Mouse (Mus musculus) liver, embryonic 16.5 days (tissue): Measurements from ENCODE around the gene Comtd1. TPM values are rescaled to one million over a fixed set of nuclear protein-coding genes. Genes with fewer than 3 reads are reported as not detected.

ENCODE experiments used
- ATAC-seq: fragments of 200-750 bp; cut with Nextera tagmentation; 2 replicates; pipeline ENCODE4 v1.8.0; 2017; ENCODE audit warnings: low read depth, mild to moderate bottlenecking, moderate number of reproducible peaks, moderate library complexity
- H3K27ac ChIP-seq: fragments of 300-500 bp; sonication (generic); 2 replicates; pipeline ENCODE4 v1.5.1; 2014; ENCODE audit warnings: mild to moderate bottlenecking, low read length
- H3K27me3 ChIP-seq: fragments of 300-500 bp; sonication (generic); 2 replicates; pipeline ENCODE4 v1.6.1; 2014; ENCODE audit warnings: low read depth, low read length, mixed read lengths; ENCODE audit not compliant: control insufficient read depth, insufficient read depth
- H3K36me3 ChIP-seq: fragments of 300-500 bp; sonication (generic); 2 replicates; pipeline ENCODE4 v1.6.1; 2014; ENCODE audit warnings: mild to moderate bottlenecking; ENCODE audit not compliant: control insufficient read depth, insufficient read depth
- H3K4me1 ChIP-seq: fragments of 300-500 bp; sonication (generic); 2 replicates; pipeline ENCODE4 v1.6.1; 2014; ENCODE audit warnings: low read depth, low read length, mixed read lengths; ENCODE audit not compliant: control insufficient read depth
- H3K4me2 ChIP-seq: fragments of 300-500 bp; sonication (generic); 2 replicates; pipeline ENCODE4 v1.6.1; 2014; ENCODE audit warnings: low read depth, low read length, mixed read lengths
- H3K4me3 ChIP-seq: fragments of 300-500 bp; sonication (generic); 2 replicates; pipeline ENCODE4 v1.5.1; 2014; ENCODE audit warnings: low read depth, mild to moderate bottlenecking, low read length
- H3K9ac ChIP-seq: fragments of 300-500 bp; sonication (generic); 2 replicates; pipeline ENCODE4 v1.6.1; 2014; ENCODE audit warnings: low read depth, low read length
- H3K9me3 ChIP-seq: fragments of 300-500 bp; sonication (generic); replicated peaks from 2 replicates; pipeline ENCODE4 v1.6.1; 2016; ENCODE audit warnings: low read length; ENCODE audit not compliant: control insufficient read depth
- WGBS: fragments of 180-500 bp; shearing (Covaris S2); extraction: QIAGEN DNeasy Blood & Tissue Kit; methylation state at CpG from one replicate; pipeline ENCODE4 v1.1.7; 2014; ENCODE audit not compliant: insufficient replicate concordance; 5-methylcytosine and 5-hydroxymethylcytosine counted together
- polyA plus RNA-seq: library from polyadenylated mRNA; unstranded; fragments of >200 nt; fragmentation: Nextera tagmentation; extraction: Ambion mirVana; gene quantifications from 2 replicates; pipeline ENCODE4 v1.2.1, GENCODE M21; 2015

The Comtd1 gene
- polyA plus RNA-seq, 1 experiment from 2014 or later = 15.8 TPM

DNA sequence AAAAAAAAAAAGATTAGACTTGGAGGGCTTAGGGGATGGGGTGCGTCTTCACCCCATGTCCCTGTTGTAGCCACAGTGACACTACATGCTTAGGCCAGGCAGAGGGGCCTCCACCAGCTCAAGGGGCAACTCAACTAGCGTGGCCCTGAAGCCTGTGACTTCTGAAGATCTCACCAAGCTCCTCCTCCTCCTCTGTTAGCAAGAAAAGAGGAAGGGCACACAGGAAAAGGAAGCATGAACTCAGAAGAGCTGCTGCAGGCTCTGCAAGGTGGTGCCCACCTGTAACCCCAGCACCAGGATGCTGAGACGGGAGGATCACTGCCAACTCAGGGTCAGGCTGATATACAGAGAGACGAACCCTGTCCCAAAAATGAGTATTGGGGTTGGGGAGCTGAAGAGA is 37.5 kb downstream of the Comtd1 start:
- no peaks in the 10 kb centered on the region for H3K27me3 ChIP-seq
- peaks cover 19% of the 10 kb centered on the region for H3K4me1 ChIP-seq

DNA sequence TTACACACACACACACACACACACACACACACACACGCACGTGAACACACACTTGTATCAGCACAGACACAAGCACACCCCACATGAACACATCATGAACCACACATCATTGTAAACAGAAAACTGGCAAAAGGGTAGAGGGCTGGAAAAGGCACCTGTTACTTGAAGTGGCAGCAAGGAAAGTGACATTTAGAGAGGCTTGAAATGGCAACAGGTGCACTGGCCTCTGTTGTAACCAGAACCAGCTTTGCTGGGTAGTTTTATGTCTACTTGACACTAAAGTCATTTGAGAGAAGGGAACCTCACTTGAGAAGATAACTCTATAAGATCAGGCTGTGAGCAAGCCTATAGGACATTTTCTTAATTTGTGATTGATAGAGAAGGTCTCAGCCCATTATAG is 39.4 kb downstream of the Comtd1 start:
- ATAC-seq = no peak
- H3K9me3 ChIP-seq = no peaks in the 10 kb centered on the region
- no peak overlapping the region for H3K9ac ChIP-seq
- H3K27me3 ChIP-seq = no peaks in the 10 kb centered on the region
- H3K4me1 ChIP-seq = peaks cover 20% of the 10 kb centered on the region
- H3K4me3 ChIP-seq = no peak overlapping the region
- no peak overlapping the region for H3K27ac ChIP-seq
- no peak overlapping the region for H3K4me2 ChIP-seq
- H3K36me3 ChIP-seq = no peaks in the 10 kb centered on the region
- 64% methylated on average over 2 of the region's 2 CpGs for WGBS

More for the DNA sequence above, 37.5 kb downstream of the Comtd1 start:
- Histone ChIP-seq H3K4me3 (no peak overlapping the region), H3K36me3 (no peaks in the 10 kb centered on the region), H3K9ac (no peak overlapping the region), H3K27ac (0 out of 2 replicates have a peak overlapping the region, but pooled peaks have one; percentile 5), H3K9me3 (no peaks in the 10 kb centered on the region), H3K4me2 (no peak overlapping the region)
- WGBS = 49% methylated on average over 4 of the region's 4 CpGs
- no peak for ATAC-seq

DNA sequence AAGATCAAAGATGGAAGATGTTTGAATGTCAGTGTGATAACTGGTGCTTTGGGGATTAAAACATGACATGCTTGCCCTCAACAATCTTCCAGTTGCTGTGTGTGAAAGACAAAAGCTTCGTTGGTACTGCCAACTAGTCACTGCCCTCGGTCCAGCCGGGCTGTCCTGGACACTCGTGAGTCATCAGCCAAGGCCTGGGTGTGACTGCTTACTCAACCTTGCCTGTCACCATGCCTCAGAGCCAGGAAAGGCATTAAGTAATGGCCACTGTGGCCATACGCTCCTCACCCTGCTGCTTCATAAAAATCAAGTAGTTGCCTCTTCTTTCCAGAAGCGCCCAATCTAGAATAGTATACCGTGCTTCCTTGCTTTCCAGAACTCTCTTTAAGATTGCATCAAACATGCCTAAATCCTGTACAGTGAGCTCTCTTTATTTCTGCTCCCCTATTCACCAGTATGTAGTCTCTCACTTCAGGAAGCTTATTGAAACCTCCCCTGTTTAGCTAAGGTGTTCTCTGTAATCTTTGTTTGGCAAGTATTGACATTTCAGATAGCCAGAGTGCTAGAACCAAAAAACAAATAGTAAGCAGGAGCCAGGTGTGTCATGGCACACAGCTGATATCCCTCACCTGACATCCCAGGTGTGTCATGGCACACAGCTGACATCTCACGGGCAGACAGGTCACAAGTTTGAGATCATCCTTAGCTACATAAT is 40.4 kb downstream of the Comtd1 start:
- WGBS = 70% methylated on average over 8 of the region's 8 CpGs
- Histone ChIP-seq H3K4me2 (no peak overlapping the region), H3K9ac (no peak overlapping the region), H3K27me3 (no peaks in the 10 kb centered on the region), H3K4me1 (peaks cover 13% of the 10 kb centered on the region), H3K36me3 (no peaks in the 10 kb centered on the region), H3K27ac (no peak overlapping the region), H3K4me3 (no peak overlapping the region), H3K9me3 (no peaks in the 10 kb centered on the region)
- ATAC-seq = no peak

DNA sequence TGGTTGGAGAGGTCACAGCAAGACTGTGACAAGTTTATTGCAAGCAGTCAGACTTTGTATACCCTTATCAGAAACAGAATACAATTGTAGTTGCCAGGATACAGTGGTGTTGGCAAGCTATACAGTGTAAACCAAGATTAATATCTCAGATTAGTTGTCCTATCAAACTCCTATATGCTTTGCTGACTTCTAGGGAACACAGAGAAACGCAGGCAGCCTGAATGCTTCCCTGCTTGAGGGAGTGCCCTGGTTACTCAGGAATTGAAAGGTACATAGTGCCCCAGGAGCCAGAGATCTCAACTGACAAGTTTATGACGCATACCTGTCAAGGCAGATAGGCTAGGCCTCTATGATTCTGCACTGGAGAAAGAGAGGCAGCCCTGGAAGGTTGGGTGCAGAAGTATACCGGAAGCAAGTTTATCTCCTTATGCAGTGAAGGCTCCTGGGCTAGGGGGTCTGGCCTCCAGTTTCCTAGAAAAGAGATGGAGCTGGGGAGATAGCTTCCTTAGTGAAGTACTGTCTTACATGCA is 42.1 kb downstream of the Comtd1 start:
- H3K9me3 ChIP-seq = no peaks in the 10 kb centered on the region
- H3K27me3 ChIP-seq = no peaks in the 10 kb centered on the region
- H3K4me3 ChIP-seq = no peak overlapping the region
- WGBS = 22% methylated on average over 3 of the region's 3 CpGs
- H3K36me3 ChIP-seq = no peaks in the 10 kb centered on the region
- H3K4me2 ChIP-seq = no peak overlapping the region
- no peak overlapping the region; the same call in 1 of the 2 replicates for H3K27ac ChIP-seq
- peaks cover 8% of the 10 kb centered on the region for H3K4me1 ChIP-seq
- H3K9ac ChIP-seq = peak overlapping the region; percentile 8; the same call in 1 of the 2 replicates
- peak; percentile 24; the same call in 1 of the 2 replicates for ATAC-seq

DNA sequence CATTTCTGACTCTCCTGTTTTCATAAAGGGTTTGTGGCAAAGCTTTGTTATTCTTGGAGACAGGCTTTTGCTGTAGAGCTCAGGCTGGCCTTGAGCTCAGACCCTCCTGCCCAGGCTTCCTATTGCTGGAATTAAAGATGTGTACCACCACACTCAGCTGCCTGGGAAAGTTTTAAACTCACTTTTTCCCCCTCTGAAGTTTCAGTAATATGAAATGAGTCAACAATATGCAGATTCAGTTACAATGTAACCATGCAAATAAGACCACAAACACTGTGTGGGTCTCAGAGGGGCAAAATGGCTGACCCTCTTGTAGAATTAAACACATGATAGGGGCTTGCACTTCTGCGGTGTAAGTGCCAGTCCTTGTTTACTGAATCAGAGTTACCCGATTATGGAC is 42.6 kb downstream of the Comtd1 start:
- Histone ChIP-seq H3K4me2 (no peak overlapping the region), H3K27ac (no peak overlapping the region), H3K9ac (no peak overlapping the region), H3K9me3 (no peaks in the 10 kb centered on the region), H3K4me1 (peaks cover 8% of the 10 kb centered on the region), H3K36me3 (no peaks in the 10 kb centered on the region), H3K27me3 (no peaks in the 10 kb centered on the region), H3K4me3 (no peak overlapping the region)
- no peak for ATAC-seq
- 62% methylated on average over 2 of the region's 2 CpGs for WGBS

DNA sequence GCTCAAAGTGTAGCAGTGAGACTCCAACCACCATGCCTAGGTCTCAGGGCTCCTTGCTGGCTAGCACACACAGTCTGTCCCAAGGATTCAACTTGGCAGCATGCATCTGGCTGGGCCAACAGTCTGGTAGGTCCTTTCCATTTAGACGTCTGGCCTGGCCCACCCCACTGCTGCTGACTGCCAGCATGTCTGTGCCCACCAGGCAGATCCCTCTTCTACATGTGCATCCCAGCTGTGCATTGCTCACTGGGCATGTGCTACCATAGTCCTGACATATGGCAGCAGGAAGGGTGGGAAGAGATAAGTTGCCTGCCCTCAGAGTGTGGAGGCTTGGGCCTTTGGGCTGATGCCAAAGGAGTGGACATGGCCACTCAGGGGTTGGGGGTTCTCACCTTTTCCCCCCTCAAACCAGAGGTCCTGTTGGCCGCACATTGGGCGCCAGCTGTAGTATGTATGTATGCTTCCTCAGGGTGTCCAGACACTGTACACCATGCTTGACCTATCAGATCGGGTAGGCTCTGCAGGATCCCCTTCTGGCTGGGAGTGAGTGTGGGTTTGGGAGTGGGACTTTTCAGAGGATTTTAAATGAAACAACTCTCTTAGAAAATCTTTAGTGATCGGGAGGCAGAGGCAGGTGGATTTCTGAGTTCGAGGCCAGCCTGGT is 46.1 kb downstream of the Comtd1 start:
- Histone ChIP-seq H3K36me3 (no peaks in the 10 kb centered on the region), H3K27me3 (no peaks in the 10 kb centered on the region), H3K27ac (no peak overlapping the region), H3K4me3 (no peak overlapping the region), H3K9me3 (no peaks in the 10 kb centered on the region), H3K4me1 (peaks cover 8% of the 10 kb centered on the region), H3K4me2 (no peak overlapping the region), H3K9ac (no peak overlapping the region)
- WGBS = 78% methylated on average over 6 of the region's 6 CpGs
- no peak for ATAC-seq

DNA sequence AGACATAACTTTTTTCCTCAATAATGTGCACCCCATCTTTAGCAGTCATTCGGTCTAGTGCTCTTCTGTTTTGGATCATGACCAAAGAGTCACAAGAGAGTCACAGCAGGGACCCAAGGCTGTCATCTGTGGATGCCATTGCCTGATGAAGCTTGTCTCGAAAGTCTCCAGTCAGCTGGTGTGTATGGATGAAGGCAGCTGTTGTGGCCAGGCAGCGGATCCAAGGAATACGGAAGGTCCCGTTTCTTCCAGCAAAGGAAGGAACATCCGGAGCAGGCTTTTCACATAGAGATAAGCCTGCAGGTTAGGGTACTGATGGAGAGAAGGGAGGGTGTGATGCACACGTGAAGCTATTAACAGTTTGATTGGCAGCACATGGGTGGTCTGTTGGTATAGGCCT is 47.2 kb downstream of the Comtd1 start:
- Histone ChIP-seq H3K36me3 (no peaks in the 10 kb centered on the region), H3K4me2 (no peak overlapping the region), H3K27ac (no peak overlapping the region), H3K9me3 (no peaks in the 10 kb centered on the region), H3K4me3 (no peak overlapping the region), H3K27me3 (no peaks in the 10 kb centered on the region), H3K9ac (no peak overlapping the region), H3K4me1 (peaks cover 4% of the 10 kb centered on the region)
- WGBS = 74% methylated on average over 7 of the region's 7 CpGs
- no peak for ATAC-seq

DNA sequence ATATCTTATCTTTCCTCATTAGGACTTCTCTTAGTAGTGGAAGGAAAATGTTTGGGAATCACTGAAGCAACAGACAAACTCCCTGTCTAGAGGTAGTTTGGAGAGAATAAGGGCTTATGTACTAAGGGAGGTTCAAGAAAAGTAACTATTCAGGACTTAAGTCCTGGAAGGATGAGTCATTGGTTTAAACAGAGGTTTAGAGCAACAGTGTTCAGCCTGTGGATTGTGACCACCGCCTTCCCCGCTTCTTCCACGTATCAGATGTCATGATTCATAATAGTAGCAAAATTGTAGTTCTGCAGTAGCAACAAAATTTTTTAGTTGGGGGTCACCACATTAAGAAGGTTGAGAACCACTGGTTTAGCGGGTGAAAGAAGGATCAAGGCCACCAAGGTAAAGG is 48.1 kb downstream of the Comtd1 start:
- Histone ChIP-seq H3K9ac (no peak overlapping the region), H3K36me3 (no peaks in the 10 kb centered on the region), H3K4me1 (no peaks in the 10 kb centered on the region), H3K4me3 (no peak overlapping the region), H3K9me3 (no peaks in the 10 kb centered on the region), H3K27ac (no peak overlapping the region), H3K27me3 (no peaks in the 10 kb centered on the region), H3K4me2 (no peak overlapping the region)
- no peak for ATAC-seq
- 80% methylated on average over 4 of the region's 4 CpGs for WGBS
